Mouse (Mus musculus) left cerebral cortex, postnatal 14 days (tissue): ENCODE measurements around the gene Uvrag. TPM values are rescaled to one million over a fixed set of nuclear protein-coding genes. Genes with fewer than 3 reads are reported as not detected.
A peak's percentile ranks its signal among the peaks of the same experiment; 100 is the strongest.

ENCODE experiments used
- DNase-seq, 2 experiments: peaks; one replicate each; pipeline ENCODE4 v3.0.0; 2021 to 2022; ENCODE audit warnings: low spot score in 2 of 2, mixed read lengths in 1 of 2
- intact Hi-C: fragments of 180-260 bp; cut with DNase I; formaldehyde crosslinking; loops from one replicate; pipeline ENCODE4 v1.15.1; 2025
- total RNA-seq, 2 experiments: library from RNA; stranded (reverse); gene quantifications; 2 replicates each; pipeline ENCODE4 v1.2.3; 2021

Gene Uvrag
- total RNA-seq, 2 experiments from 2014 or later, result 39.4 to 41.7 TPM

GRCm38 (mm10) chr7:99168756-99169155, 27.8 kb upstream of the Uvrag start:
- no peak for DNase-seq
- intact Hi-C loops, result no loop called here

- DNase-seq, result no peak
- intact Hi-C loops, result no loop called here
Measured at GRCm38 (mm10) chr7:99167939-99168338, 27.0 kb upstream of the Uvrag start.

GRCm38 (mm10) chr7:99166159-99166558, 25.2 kb upstream of the Uvrag start:
- peak in 1 of 2 experiments; percentile 52 for DNase-seq
- intact Hi-C loops, result no loop called here

- no peak for DNase-seq
- intact Hi-C loops, result no loop called here
Measured at GRCm38 (mm10) chr7:99164873-99165410, 24.0 kb upstream of the Uvrag start.

- DNase-seq, result no peak
Measured at GRCm38 (mm10) chr7:99162462-99162861, 21.5 kb upstream of the Uvrag start.

GRCm38 (mm10) chr7:99161961-99162360, 21.0 kb upstream of the Uvrag start:
- intact Hi-C loops, result no loop called here

More at GRCm38 (mm10) chr7:99162462-99162861, 21.5 kb upstream of the Uvrag start:
- intact Hi-C loops, result no loop called here

GRCm38 (mm10) chr7:99161529-99161928, 20.6 kb upstream of the Uvrag start:
- no peak for DNase-seq
- intact Hi-C loops, result no loop called here

More at GRCm38 (mm10) chr7:99161961-99162360, 21.0 kb upstream of the Uvrag start:
- DNase-seq, result no peak

- intact Hi-C loops, result no loop called here
Measured at GRCm38 (mm10) chr7:99160995-99161394, 20.1 kb upstream of the Uvrag start.

GRCm38 (mm10) chr7:99159446-99159845, 18.5 kb upstream of the Uvrag start:
- intact Hi-C loops, result no loop called here

More at GRCm38 (mm10) chr7:99160995-99161394, 20.1 kb upstream of the Uvrag start:
- no peak for DNase-seq

GRCm38 (mm10) chr7:99158904-99159303, 18.0 kb upstream of the Uvrag start:
- intact Hi-C loops, result no loop called here
- no peak for DNase-seq

More at GRCm38 (mm10) chr7:99159446-99159845, 18.5 kb upstream of the Uvrag start:
- DNase-seq, result no peak

- intact Hi-C loops, result no loop called here
- no peak for DNase-seq
Measured at GRCm38 (mm10) chr7:99158011-99158410, 17.1 kb upstream of the Uvrag start.

- no peak for DNase-seq
- intact Hi-C loops, result no loop called here
Measured at GRCm38 (mm10) chr7:99156737-99157136, 15.8 kb upstream of the Uvrag start.

GRCm38 (mm10) chr7:99155311-99156289, 14.7 kb upstream of the Uvrag start:
- intact Hi-C loops, result no loop called here

GRCm38 (mm10) chr7:99154648-99155151, 13.8 kb upstream of the Uvrag start:
- DNase-seq, result no peak
- intact Hi-C loops, result no loop called here

More at GRCm38 (mm10) chr7:99155311-99156289, 14.7 kb upstream of the Uvrag start:
- DNase-seq, result no peak

- no peak for DNase-seq
- intact Hi-C loops, result no loop called here
Measured at GRCm38 (mm10) chr7:99153686-99154202, 12.8 kb upstream of the Uvrag start.

- intact Hi-C loops, result no loop called here
Measured at GRCm38 (mm10) chr7:99152756-99153155, 11.8 kb upstream of the Uvrag start.

GRCm38 (mm10) chr7:99151342-99151741, 10.4 kb upstream of the Uvrag start:
- intact Hi-C loops, result no loop called here
- peak; percentile 97 to 98 for DNase-seq

More at GRCm38 (mm10) chr7:99152756-99153155, 11.8 kb upstream of the Uvrag start:
- DNase-seq, result no peak

GRCm38 (mm10) chr7:99149017-99149416, 8.1 kb upstream of the Uvrag start:
- intact Hi-C loops, result no loop called here
- no peak for DNase-seq

- no peak for DNase-seq
- intact Hi-C loops, result no loop called here
Measured at GRCm38 (mm10) chr7:99147494-99147893, 6.6 kb upstream of the Uvrag start.

- intact Hi-C loops, result no loop called here
- DNase-seq, result no peak
Measured at GRCm38 (mm10) chr7:99146906-99147305, 6.0 kb upstream of the Uvrag start.
